Mouse (Mus musculus) embryonic stem cell, embryonic (primary cell): ENCODE measurements at regions not wholly inside any gene's neighbourhood (a gene's known extent, or its start where the extent isn't known, plus 50 kb on each side); places are given as distances from the start of the nearest gene placed in this dataset.

Experiments used
- CTCF ChIA-PET, 4 experiments: fragments of 300-600 bp in 2 of 4; fragments of 350-600 bp in 2 of 4; sonication (Branson Sonifier 250); formaldehyde crosslinking; loops; one replicate each; lab custom pipeline; 2022; ENCODE audit warnings: inconsistent platforms in 2 of 4; lab: Charles Lee
- POLR2A ChIA-PET, 4 experiments: fragments of 300-600 bp in 2 of 4; fragments of 350-600 bp in 2 of 4; sonication (Branson Sonifier 250); formaldehyde crosslinking; loops; one replicate each; lab custom pipeline; 2022; ENCODE audit warnings: antibody characterized with exemption in 4 of 4, inconsistent platforms in 1 of 4; lab: Charles Lee

DNA sequence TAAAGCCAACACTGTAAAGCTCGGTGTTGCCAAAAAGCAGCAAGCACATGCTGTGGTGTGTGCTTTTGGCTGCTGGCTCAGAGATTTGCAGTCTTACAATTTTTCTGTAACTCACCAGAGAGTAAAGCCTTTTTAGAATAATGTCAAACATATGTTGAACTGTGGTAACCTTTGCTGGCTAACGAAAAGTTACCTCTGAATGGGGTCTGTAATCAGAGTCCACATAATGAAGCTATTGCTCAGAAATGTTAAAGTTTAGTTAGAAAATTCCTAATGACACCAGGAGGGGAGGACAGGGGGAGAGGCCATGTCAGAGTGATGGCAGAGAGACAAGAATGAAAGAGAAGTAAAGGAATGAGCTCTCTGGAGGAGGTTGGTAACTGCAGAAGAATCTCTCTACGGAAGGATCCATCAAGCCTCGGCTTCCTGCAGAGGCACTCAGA is 103.1 kb upstream of the Marcks start:
- ChIA-PET POLR2A (interaction anchor here in 2 of 4 experiments (1.0 to 2.1 kb wide), 3 partner anchors 9 to 20 kb away, joined by 3 to 9 read pairs (median 4); no protein-coding TSS in a partner anchor), CTCF (no interaction called here)

- ChIA-PET CTCF (no interaction called here), POLR2A (interaction anchor here in 3 of 4 experiments (0.6 to 2.1 kb wide), 11 partner anchors 9 to 103 kb away, joined by 3 to 9 read pairs (median 4); no protein-coding TSS in a partner anchor)
These were observed 101.9 kb upstream of the Marcks start for GRCm38 (mm10) chr10:37240634-37241033.

DNA sequence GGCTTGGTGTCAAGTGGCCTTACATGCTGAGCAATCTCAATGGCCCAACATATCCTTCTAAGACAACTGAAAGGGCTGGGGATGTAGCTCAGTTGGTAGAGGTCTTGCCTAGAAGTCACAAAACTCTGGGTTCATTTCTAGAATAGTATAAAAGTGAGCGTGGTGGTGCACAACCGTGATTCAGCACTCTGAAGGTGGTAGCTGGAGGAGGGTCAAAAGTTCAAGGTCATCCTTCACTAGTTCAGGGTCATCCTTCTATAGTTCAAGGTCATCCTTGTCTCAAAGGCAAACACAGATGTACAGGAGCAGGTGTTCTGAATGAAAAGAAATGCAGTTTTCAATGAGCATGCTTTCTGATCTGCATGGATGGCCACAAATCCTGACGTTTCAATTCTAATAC is 101.5 kb upstream of the Marcks start:
- CTCF ChIA-PET = no interaction called here
- POLR2A ChIA-PET = interaction anchor here in 3 of 4 experiments (0.8 to 2.1 kb wide), 10 partner anchors 9 to 103 kb away, joined by 3 to 9 read pairs (median 6); no protein-coding TSS in a partner anchor

GRCm38 (mm10) chr10:37236001-37236822 is 97.5 kb upstream of the Marcks start:
- CTCF ChIA-PET = no interaction called here
- POLR2A ChIA-PET = interaction anchor here in 1 of 4 experiments (1.3 kb wide), 2 partner anchors 13 to 15 kb away, joined by 3 to 4 read pairs; no protein-coding TSS in a partner anchor

DNA sequence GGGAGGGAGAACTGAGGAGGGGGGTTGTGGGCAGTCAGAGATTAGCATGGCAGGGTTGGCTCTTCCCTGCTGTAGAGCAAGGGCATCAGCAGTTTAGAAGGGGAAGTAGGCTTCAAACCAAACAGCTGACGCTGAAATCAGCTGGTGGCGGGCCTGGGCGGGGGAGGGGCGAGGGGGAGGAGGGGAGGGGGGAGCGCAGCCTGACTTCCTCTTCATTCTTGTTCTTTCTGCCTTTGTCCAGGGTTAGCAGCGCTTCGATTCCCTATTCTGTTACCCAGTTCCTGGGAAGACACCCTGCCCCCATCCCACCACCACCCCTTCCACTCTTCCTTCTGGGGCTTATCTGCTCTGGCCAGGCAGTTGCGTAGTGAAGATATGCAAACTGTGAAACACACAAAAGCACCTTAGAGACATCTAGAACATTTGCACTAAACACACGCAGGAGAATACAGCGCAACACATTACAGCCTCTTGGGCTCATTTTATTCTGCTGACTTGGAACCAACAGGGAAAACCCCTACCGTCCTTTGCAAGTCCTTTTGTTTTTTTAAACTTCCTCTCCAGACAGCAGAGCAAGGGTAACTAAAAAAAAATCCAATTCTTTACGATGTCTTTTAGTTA is 93.3 kb upstream of the Marcks start:
- ChIA-PET POLR2A (interaction anchor here (0.6 to 2.8 kb wide), 15 partner anchors 8 to 1666 kb away, joined by 3 to 25 read pairs (median 6); no protein-coding TSS in a partner anchor), CTCF (interaction anchor here in 1 of 4 experiments (0.6 kb wide), 1 partner anchor 38 kb away, joined by 4 read pairs; no protein-coding TSS in a partner anchor)

DNA sequence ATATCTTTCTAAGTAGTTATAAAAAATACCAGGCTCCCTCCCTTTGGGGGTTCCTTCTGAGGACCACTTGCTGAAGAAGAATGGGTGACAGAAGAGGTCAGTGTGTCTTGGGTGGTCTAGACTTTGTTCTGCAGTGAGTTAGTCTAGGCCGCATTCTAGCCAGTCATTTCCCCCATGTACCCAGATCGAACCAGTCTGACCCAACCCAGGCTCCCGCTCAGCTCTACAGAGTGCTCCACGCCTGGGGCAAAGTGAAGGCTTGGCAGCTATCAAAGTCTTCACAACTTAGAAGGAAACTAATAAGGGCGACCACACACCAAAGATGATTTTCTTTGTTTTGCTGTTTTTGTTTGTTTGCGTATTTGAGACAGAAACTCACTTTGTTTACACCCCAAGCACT is 92.4 kb upstream of the Marcks start:
- ChIA-PET POLR2A (interaction anchor here (0.6 to 2.8 kb wide), 17 partner anchors 9 to 1667 kb away, joined by 3 to 25 read pairs (median 4); no protein-coding TSS in a partner anchor), CTCF (no interaction called here)

GRCm38 (mm10) chr10:37227889-37228288 is 89.2 kb upstream of the Marcks start:
- ChIA-PET POLR2A (no interaction called here), CTCF (no interaction called here)

- POLR2A ChIA-PET = interaction anchor here in 3 of 4 experiments (0.6 to 4.4 kb wide), 19 partner anchors 9 to 102 kb away, joined by 3 to 29 read pairs (median 4); no protein-coding TSS in a partner anchor
- CTCF ChIA-PET = no interaction called here
These were observed 83.0 kb upstream of the Marcks start for GRCm38 (mm10) chr10:37221730-37222129.

DNA sequence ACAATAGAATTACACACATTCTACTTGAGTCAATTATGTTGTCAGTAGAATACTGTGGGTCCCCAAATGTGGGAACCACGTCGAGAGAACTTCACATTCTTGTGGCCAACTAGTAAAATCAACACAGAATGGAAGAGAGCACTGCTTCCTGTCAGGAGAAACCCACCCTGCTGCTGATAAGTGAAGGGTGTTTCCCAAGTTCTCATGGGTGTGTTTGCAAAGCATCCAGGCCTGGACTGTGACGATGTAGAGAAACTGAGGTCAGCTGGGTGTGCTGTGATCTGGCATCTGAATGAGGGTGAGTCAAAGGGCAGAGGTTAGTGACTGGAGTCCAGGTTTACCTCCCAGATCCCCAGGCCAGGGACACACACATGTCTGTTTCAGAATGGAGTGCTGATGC is 81.7 kb upstream of the Marcks start:
- ChIA-PET CTCF (interaction anchor here in 1 of 4 experiments (0.6 kb wide), 1 partner anchor 12 kb away, joined by 7 read pairs; no protein-coding TSS in a partner anchor), POLR2A (interaction anchor here in 2 of 4 experiments (2.1 to 4.4 kb wide), 6 partner anchors 11 to 84 kb away, joined by 8 to 29 read pairs (median 22); no protein-coding TSS in a partner anchor)

- CTCF ChIA-PET = no interaction called here
These were observed 81.2 kb upstream of the Marcks start for GRCm38 (mm10) chr10:37219936-37220335.

DNA sequence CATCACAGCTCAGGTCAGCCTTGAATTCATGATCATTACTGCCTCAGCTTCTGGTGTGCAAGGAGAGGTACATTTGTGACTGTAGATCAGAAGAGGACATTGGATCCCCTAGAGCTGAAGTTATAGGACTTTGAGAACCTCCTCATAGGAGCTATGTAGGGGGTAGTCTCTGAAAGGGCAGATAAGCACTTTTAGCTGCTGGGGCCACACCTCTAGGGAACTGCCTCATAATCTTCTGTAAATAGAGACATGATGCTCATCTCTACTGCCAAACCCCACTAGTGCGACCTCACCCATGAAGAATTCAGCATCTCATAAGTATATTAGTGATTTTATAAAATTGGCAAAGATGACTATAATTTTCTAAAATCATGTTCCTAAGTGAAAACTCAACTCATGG is 80.7 kb upstream of the Marcks start:
- CTCF ChIA-PET = no interaction called here
- POLR2A ChIA-PET = interaction anchor here in 2 of 4 experiments (0.8 to 4.4 kb wide), 3 partner anchors 12 to 82 kb away, joined by 4 to 29 read pairs (median 4); no protein-coding TSS in a partner anchor

More at GRCm38 (mm10) chr10:37219936-37220335, 81.2 kb upstream of the Marcks start:
- POLR2A ChIA-PET = interaction anchor here in 2 of 4 experiments (0.8 to 4.4 kb wide), 3 partner anchors 12 to 83 kb away, joined by 4 to 29 read pairs (median 4); no protein-coding TSS in a partner anchor

DNA sequence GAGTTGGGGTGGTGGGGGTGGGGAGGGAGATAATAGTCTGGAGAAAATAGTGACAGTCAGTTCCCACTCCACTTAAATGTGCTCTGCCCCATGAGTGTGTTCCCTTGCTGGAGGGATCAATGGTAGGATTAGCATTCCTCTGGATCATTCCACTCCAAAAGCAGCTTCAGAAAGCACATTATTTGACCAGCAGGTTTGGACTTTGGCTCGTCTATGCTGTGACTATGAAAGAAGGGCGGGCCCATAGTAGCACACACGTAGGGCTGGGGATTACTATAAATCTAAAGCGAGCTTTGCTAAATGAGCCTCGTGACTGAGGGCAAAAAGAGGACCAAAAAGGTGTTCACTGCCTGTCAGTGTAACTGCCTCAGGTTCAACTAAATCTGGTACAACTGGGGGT is 75.9 kb upstream of the Marcks start:
- ChIA-PET POLR2A (interaction anchor here in 2 of 4 experiments (1.0 kb wide), 3 partner anchors 8 to 77 kb away, joined by 3 to 4 read pairs (median 3); no protein-coding TSS in a partner anchor), CTCF (no interaction called here)

GRCm38 (mm10) chr10:37212350-37213035 is 73.8 kb upstream of the Marcks start:
- CTCF ChIA-PET = interaction anchor here in 1 of 4 experiments (0.6 kb wide), 1 partner anchor 1588 kb away, joined by 3 read pairs; no protein-coding TSS in a partner anchor
- POLR2A ChIA-PET = interaction anchor here in 3 of 4 experiments (0.6 to 2.1 kb wide), 12 partner anchors 9 to 128 kb away, joined by 3 to 15 read pairs (median 4); no protein-coding TSS in a partner anchor

DNA sequence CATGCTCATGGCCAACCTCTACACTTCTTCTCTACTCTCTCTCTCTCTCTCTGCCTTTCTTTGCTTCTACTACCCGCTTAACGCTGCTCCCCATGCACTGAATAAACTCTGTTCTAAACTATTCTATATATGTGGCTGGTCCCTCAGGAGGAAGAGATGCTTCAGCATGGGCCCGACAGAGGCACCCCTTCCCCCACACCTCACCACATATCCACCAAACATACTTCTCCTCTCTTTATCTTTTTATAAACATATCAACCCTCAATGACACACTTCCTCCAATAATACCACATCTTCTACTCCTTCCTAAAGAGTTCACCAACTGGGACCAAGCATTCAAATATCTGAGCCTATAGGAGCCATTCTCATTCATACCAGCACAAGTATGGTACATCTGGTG is 72.6 kb upstream of the Marcks start:
- ChIA-PET CTCF (no interaction called here), POLR2A (interaction anchor here in 2 of 4 experiments (0.7 to 2.0 kb wide), 3 partner anchors 10 to 12 kb away, joined by 3 to 15 read pairs (median 4); no protein-coding TSS in a partner anchor)

- POLR2A ChIA-PET = interaction anchor here in 1 of 4 experiments (0.9 kb wide), 1 partner anchor 11 kb away, joined by 3 read pairs; no protein-coding TSS in a partner anchor
These were observed 71.5 kb upstream of the Marcks start for GRCm38 (mm10) chr10:37210223-37210622.

DNA sequence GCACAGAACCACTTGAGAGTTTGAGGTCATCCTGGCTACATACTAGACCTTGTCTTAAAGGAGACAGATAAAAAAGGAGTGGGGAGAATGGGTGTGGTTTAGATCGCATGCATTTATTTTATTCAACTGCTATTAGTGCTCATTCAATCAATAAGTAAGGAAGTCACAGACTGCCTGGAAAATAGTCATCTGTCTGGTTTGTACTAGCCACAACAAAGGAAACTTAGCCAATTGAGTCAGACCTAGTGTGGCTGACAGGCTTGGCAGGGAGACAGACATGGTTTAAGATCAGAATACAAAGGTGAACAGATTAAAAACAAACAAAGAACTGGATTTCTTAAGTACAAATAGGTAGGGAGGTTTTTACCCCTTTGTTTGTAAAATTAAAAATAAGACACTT is 68.3 kb upstream of the Marcks start:
- ChIA-PET CTCF (no interaction called here), POLR2A (interaction anchor here in 3 of 4 experiments (0.7 to 1.1 kb wide), 3 partner anchors 13 to 70 kb away, joined by 3 to 4 read pairs (median 3); no protein-coding TSS in a partner anchor)

More at GRCm38 (mm10) chr10:37210223-37210622, 71.5 kb upstream of the Marcks start:
- CTCF ChIA-PET = no interaction called here

DNA sequence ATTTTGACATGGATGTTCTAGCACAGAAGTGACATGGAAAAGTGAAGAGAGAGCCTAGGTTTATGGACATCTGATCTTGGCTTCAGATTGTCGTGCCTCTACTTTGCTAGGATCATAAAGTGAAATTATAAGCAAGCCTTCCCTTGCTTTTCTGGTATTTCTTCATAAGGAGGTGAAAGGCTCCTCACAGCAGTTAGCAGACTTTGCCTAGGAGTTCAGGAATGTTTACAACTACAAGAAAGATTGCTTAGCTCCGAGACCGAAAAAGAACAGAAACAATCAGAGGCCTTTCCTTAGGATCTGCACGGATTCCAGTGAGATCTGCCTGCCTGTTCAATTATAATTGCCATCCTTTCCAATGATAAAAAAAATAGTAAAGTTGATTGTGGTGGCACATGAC is 67.8 kb upstream of the Marcks start:
- ChIA-PET POLR2A (interaction anchor here (0.7 to 1.1 kb wide), 4 partner anchors 13 to 70 kb away, joined by 3 to 4 read pairs (median 3); no protein-coding TSS in a partner anchor), CTCF (no interaction called here)

GRCm38 (mm10) chr10:37203709-37204108 is 65.0 kb upstream of the Marcks start:
- POLR2A ChIA-PET = no interaction called here
- CTCF ChIA-PET = no interaction called here
